Mouse (Mus musculus) ovary, postnatal 10 days (tissue): ENCODE data around the gene Timp2.
"Not testable (repeated sequence)": the region's sequence is repeated elsewhere in the genome, so short reads cannot be mapped to it uniquely, and the experiment has no call there.

ENCODE experiments used
- DNase-seq: peaks from one replicate; pipeline ENCODE4 v3.0.0; 2022; ENCODE audit warnings: low spot score

Timp2 gene

DNA sequence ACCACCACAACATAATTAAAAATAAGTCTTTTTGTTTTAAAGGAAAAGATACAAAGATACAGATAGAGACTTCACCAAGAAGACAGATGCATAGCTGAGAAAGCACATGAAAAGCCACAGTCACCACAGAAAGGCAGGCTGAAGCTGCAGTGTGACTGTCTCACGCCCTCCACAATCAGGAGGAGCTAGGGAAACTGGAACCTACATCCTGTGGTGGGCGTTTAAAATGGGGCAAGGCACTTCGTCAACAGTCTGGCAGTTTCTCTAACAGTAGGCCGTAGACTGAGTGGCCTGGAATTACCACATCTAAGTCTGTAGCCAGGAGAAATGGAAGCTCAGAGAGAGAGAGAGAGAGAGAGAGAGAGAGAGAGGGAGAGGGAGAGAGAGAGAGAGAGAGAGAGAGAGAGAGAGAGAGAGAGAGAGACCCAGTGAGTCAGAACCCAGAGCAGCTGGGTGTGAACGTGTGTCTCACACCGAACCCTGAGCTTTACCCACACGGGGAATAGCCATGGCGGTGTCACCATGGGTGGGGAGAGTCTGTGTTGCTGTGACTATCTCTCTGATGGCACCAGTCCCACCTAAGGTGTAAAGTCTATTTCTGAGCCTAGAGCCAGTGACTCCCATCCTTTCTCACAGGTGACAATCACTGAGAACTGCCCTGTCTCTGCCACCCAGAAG, 17.9 kb downstream of the Timp2 start:
- no peak for DNase-seq

GRCm38 (mm10) chr11:118333431-118333830, 22.1 kb downstream of the Timp2 start:
- no peak for DNase-seq

DNA sequence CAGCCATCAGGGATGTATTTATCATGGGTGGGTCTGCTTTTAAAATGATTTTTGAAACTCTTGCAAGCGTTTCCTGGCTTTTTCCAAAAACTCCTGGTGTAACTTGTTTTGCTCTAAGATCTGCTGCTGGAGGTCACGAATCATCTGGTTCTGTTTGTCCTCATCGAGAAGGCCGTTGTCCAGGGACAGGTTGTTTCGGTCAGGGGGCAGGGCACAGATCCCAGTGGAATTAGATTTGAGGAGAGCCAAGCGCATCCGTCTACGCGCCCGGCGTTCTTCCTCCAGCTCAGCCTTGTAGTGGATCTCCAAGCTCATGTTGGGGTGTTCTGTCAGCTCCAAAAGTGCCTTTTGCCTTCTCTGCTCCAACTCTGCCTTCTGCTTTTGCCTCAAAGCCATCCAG, 23.2 kb downstream of the Timp2 start:
- no peak for DNase-seq

GRCm38 (mm10) chr11:118330777-118331176, 24.8 kb downstream of the Timp2 start:
- DNase-seq = no peak

- DNase-seq = no peak
These were observed 25.2 kb downstream of the Timp2 start for GRCm38 (mm10) chr11:118330361-118330760.

DNA sequence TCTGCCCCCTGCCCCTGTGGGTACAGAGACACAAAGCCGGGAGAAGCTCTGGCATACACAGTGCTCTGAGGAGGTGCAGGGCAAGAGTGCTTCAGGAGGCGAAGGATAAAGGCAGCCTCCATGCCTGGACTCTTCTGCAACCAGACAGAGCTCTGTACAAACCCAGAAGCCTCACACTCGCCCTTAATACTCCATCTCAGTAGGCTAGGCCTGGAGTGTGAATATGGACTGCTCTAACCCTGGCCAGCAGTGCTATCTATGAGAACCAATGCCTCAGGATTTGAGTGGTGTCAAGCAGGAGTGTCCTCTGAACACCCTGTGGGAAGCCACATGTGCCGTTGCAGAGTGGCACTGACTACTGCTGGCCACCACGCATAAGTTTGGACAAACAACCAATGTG, 26.6 kb downstream of the Timp2 start:
- no peak for DNase-seq

DNA sequence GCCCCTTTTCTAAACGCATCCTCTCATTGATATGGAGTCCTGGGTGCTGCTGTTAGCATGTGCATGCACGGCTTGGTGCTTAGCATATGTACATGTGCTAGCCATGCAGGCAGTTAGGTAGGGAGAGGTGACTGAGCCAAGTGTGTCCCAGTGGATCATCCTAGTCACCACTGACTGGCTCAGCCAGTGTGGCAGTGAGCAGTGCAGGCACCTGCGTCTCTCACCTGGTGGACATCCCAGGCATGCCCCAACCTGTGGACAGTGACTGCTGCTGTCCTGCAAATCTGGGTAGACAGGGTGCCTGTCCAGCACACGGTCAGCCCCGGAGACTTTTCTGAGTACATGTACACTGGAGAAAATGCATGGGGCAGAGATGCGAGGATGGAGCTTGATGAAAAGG, 27.0 kb downstream of the Timp2 start:
- DNase-seq = no peak

DNA sequence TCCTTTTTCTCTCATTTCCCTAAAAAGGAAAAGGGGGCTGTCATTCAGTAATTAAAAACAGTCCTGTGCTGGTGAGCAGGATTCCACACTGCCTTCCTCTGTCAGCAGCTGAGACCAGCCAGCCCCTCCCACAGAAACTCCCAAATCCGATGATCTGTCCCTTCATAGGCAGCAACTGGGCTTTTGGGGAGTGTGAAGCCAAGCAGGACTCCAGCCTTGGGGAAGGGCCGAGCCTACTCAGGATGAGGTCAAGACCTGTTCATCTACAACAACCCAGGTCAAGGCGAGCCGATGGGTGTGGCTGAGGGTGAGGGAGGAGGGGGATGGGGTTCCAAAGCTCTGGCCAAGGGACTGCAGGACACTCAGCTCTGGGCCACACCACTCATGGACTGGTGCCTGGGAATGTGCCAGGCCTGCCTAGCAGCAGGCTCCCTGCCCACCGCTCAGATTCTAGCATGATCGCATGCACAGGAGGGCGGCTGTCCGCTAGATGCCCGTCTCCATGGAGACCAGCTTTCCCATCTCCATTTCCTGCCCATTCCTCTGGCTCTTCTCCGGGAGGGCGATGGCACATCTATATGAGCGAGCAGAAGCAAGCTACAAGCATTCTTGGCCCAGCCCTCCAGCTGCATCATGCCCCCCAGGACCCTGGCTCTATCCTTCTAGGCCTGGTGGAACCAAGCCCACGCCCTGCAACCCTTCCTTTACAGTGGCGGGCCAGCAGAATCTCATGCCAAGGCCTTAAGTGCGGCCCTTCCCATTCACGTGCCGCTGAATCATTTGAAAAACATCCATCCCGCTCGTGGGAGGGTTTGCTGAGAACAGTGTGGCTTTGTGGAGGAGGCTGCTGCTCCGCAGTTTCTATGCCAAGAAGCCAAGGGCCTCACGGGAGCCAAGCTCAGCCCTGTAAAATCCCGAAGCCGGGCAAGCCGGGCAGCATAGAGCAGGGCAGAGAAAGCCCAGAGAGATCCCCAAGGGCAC, 28.3 kb downstream of the Timp2 start:
- DNase-seq = peak; percentile 41

GRCm38 (mm10) chr11:118326491-118326890, 29.0 kb downstream of the Timp2 start:
- no peak for DNase-seq

DNA sequence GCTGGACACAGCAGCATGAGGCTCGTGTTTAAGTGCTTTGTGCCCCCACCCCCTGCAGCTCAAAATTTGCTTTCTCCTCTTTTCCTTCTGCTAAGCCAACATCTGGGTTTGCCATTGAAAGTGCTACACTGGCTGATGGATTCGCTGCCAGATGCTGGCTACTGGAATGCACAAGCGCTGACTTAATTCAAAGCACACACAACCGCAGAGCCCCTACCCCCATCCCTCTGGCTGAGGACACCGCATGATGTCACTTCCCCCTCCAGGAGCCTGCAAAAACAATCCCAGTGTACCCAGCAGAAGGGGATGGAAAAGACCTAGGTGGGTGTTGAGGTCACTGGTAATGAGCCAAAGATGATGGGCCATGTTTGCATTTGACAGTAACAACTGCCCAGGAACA, 31.0 kb downstream of the Timp2 start:
- DNase-seq = no peak

- DNase-seq = no peak
These were observed 31.6 kb downstream of the Timp2 start for GRCm38 (mm10) chr11:118323974-118324373.

- DNase-seq = no peak
These were observed 32.9 kb downstream of the Timp2 start for GRCm38 (mm10) chr11:118322647-118323046.

DNA sequence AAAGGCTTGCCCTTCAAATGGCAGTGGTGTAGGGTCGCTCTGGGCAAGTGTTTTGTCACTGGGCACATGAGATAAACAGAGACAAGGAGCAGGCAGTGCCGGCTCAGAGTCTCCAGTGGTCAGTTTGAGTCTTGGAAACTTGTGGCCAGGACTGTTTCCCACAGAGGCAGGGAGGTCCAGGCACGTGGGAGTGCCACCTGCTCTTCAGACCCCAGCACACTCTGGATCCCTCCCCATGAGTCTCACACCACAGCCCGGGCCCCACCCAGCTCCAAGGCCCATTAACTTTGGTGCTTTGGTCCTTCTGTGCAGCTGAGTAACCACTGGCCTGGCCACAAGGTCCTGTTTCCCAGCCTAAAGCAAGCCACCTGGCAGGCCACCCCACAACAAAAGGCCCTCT, 33.6 kb downstream of the Timp2 start:
- DNase-seq = no peak

DNA sequence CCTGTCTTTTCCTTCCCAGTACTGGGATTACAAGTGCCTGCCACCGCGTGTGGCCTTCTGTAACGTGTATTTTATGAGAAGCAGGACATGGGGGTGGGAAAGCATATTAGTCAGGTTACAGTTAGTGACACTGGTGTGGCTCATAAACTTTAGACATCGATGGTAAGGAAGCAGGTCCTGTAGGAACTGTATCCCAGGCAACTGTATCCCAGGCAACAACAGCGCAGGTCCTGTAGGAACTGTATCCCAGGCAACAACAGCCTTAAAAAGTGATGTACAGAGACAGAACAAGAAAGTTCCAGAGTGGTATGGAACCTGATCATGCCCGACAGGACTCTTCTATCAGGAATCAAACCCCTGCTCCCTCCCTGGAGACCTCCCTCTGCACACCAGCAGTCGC, 34.0 kb downstream of the Timp2 start:
- DNase-seq = no peak

GRCm38 (mm10) chr11:118318678-118319077, 36.9 kb downstream of the Timp2 start:
- DNase-seq = no peak

- no peak for DNase-seq
These were observed 38.4 kb downstream of the Timp2 start for GRCm38 (mm10) chr11:118317129-118317528.

DNA sequence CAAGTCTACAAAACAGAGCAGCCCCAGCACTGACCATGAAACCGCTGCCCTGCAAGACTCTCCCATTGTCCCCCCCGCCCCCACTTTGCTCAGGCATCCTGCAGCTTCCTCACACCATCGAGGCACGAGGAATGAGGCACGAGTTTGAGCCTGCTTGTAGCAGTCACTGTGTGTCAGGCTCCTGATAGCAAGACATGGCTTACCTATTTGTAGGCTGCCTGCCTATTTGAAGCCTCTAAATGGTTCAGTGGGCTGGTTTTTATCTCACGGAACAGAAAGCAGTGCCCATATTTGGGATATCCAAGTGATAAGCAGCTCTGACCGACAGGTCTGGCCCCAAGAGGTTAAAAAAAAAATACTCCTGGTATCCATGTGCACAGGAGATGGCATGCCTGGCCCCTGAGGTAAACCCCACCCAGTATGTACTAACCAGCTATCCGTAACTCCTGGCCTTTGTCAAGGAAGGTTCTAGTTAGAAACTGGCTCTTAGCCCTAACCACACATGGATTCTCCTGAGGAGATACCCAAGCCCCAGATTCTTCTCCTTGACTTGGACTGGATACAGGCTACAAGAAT, 39.2 kb downstream of the Timp2 start:
- DNase-seq = no peak

DNA sequence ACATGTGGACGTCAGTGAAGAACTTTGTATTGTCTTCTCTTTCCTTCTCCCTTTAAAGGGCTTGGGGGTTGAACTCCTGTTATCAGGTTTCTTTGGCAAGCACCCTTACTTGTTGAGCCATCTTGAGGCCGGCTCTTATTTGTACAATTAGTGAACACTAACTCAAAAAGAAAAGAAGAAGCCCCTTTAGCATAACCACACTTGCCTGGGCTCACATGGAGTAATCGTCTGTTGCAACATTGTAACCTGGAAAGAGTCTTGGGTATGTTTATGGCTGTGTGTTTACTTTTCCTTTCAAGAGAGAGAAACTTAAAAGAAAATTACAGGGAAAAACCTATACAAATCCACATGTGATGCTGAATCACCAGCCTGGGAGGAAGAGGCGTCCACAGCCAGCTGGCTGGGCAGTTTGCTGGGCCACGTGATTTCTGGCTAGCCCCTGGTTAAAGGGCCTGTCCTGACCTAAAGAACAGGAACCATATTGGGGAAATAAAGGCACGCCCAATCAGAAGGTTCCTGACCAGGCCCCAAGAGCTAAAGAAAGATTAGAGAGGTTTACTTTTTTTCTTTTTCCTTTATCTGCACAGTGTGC, 43.3 kb downstream of the Timp2 start:
- no peak for DNase-seq

- DNase-seq = not testable (repeated sequence)
These were observed 47.6 kb downstream of the Timp2 start for GRCm38 (mm10) chr11:118307962-118308361.

- not testable (repeated sequence) for DNase-seq
These were observed 51.6 kb downstream of the Timp2 start for GRCm38 (mm10) chr11:118303959-118304358.

DNA sequence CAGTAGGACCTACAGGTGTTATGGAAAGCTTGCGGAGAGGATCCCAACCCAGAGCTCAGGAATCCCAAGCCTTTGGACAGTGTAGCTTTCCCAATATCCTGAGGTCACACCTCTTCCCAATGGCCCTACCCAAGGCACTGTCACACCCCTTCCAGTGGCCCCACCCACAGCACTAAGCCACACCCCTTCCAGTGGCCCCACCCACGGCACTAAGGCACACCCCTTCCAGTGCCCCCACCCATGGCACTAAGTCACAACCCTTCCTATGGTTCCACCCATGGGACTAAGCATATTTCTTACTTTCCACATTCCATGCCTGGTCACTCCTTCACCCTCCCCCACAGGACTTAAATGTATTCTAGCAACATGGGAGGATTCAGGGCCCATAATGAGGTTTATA, 56.7 kb downstream of the Timp2 start:
- no peak for DNase-seq

- no peak for DNase-seq
These were observed 57.6 kb downstream of the Timp2 start for GRCm38 (mm10) chr11:118297967-118298366.

DNA sequence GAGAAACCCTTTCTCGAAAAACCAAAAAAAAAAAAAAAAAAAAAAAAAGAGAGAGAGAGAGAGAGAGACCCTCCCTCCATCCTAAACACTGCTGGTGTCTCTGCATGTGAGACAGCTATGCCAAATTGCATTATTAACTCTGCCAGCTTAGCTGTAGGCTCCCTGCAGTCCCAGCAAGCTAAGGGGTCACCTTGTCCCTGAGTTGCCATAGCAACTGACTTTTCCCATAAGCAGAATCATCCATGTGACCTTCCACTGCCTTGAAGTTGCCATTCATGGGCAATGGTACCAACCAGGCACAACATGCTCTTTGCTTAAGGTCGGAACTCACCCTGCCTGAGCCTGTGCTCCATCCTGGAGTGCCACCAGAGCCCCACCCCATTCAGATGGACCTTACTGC, 60.5 kb downstream of the Timp2 start:
- no peak for DNase-seq
